Mouse (Mus musculus): ENCODE results near the gene Pde4b. TPM values are rescaled to one million over a fixed set of nuclear protein-coding genes. Genes with fewer than 3 reads are reported as not detected.
A peak's percentile ranks its signal among the peaks of the same experiment; 100 is the strongest.

Pde4b gene
- polyA plus RNA-seq, 1 experiment, result 21.1 TPM

DNA sequence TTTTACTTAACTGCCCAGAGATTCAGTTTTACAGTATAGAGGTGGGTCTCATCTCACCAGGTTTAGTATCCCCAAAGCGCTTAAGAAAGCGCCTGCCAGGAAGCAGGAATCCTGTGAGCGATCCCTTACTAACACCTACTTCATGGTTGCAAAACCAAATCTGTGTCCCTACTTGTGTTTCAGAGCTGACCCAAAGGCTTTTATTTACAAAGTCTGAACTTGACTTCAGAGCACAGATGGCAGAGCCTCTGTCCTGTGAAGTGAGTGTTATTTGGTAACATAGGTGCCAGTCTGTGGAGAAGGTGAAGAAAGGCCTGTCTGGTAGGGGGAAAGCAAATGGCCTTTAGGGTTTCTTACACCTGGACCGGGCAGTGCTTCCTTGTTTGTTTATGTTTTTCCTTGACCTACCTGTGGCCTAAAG, 486.0 kb downstream of the Pde4b start:
- Histone ChIP-seq H3K4me1 (replicated peaks; ENCODE audit: control insufficient read depth, insufficient read depth, low read length) (peaks cover 29% of the 10 kb centered on the region), H3K27me3 (ENCODE audit: control insufficient read depth, insufficient read depth, low read length) (no peaks in the 10 kb centered on the region), H3K4me3 (ENCODE audit: control insufficient read depth, insufficient read depth, low read length) (no peak overlapping the region), H3K27ac (ENCODE audit: control insufficient read depth, insufficient read depth, low read length) (peak overlapping the region; percentile 1; the same call in 1 of the 2 replicates), H3K36me3 (ENCODE audit: control insufficient read depth, insufficient read depth, low read length) (peaks cover 3% of the 10 kb centered on the region; the same call in 1 of the 2 replicates)
- DNase-seq, result no peak
- no peak for TF ChIP-seq POLR2A (IDR thresholded peaks at IDR 0.05; ENCODE audit: control insufficient read depth, extremely low read depth, insufficient read depth, low read length, poor library complexity)
- TF ChIP-seq CTCF (IDR thresholded peaks at IDR 0.05; ENCODE audit: borderline replicate concordance, control insufficient read depth, extremely low read depth, insufficient read depth, low read length, poor library complexity), result no peak
- WGBS, result 76% methylated on average over 4 of the region's 4 CpGs

- Histone ChIP-seq H3K27ac (ENCODE audit: control insufficient read depth, insufficient read depth, low read length) (peak overlapping the region; percentile 73), H3K4me3 (ENCODE audit: control insufficient read depth, insufficient read depth, low read length) (peak overlapping the region; percentile 26), H3K36me3 (ENCODE audit: control insufficient read depth, insufficient read depth, low read length) (peaks cover 3% of the 10 kb centered on the region; the same call in 1 of the 2 replicates), H3K4me1 (replicated peaks; ENCODE audit: control insufficient read depth, insufficient read depth, low read length) (peaks cover 25% of the 10 kb centered on the region), H3K27me3 (ENCODE audit: control insufficient read depth, insufficient read depth, low read length) (no peaks in the 10 kb centered on the region)
- TF ChIP-seq POLR2A (IDR thresholded peaks at IDR 0.05; ENCODE audit: control insufficient read depth, extremely low read depth, insufficient read depth, low read length, poor library complexity), result no peak
- TF ChIP-seq CTCF (IDR thresholded peaks at IDR 0.05; ENCODE audit: borderline replicate concordance, control insufficient read depth, extremely low read depth, insufficient read depth, low read length, poor library complexity), result no peak
- DNase-seq, result peak; percentile 43
- 9% methylated on average over 9 of the region's 9 CpGs for WGBS
Observed at GRCm38 (mm10) chr4:102574226-102574625, 486.9 kb downstream of the Pde4b start.

GRCm38 (mm10) chr4:102574666-102575254, 487.4 kb downstream of the Pde4b start:
- peaks cover 25% of the 10 kb centered on the region for H3K4me1 ChIP-seq (replicated peaks; ENCODE audit: control insufficient read depth, insufficient read depth, low read length)
- no peak for DNase-seq
- no peak for TF ChIP-seq POLR2A (IDR thresholded peaks at IDR 0.05; ENCODE audit: control insufficient read depth, extremely low read depth, insufficient read depth, low read length, poor library complexity)
- no peak for TF ChIP-seq CTCF (IDR thresholded peaks at IDR 0.05; ENCODE audit: borderline replicate concordance, control insufficient read depth, extremely low read depth, insufficient read depth, low read length, poor library complexity)

GRCm38 (mm10) chr4:102576109-102576508, 488.8 kb downstream of the Pde4b start:
- no peak for TF ChIP-seq POLR2A (IDR thresholded peaks at IDR 0.05; ENCODE audit: control insufficient read depth, extremely low read depth, insufficient read depth, low read length, poor library complexity)
- no peak for TF ChIP-seq CTCF (IDR thresholded peaks at IDR 0.05; ENCODE audit: borderline replicate concordance, control insufficient read depth, extremely low read depth, insufficient read depth, low read length, poor library complexity)
- WGBS, result 94% methylated on average over 6 of the region's 6 CpGs
- H3K4me3 ChIP-seq (ENCODE audit: control insufficient read depth, insufficient read depth, low read length), result no peak overlapping the region

More at GRCm38 (mm10) chr4:102574666-102575254, 487.4 kb downstream of the Pde4b start:
- Histone ChIP-seq H3K27ac (ENCODE audit: control insufficient read depth, insufficient read depth, low read length) (peak overlapping the region; percentile 73), H3K4me3 (ENCODE audit: control insufficient read depth, insufficient read depth, low read length) (no peak overlapping the region), H3K36me3 (ENCODE audit: control insufficient read depth, insufficient read depth, low read length) (peaks cover 3% of the 10 kb centered on the region; the same call in 1 of the 2 replicates), H3K27me3 (ENCODE audit: control insufficient read depth, insufficient read depth, low read length) (no peaks in the 10 kb centered on the region)
- 69% methylated on average over 10 of the region's 10 CpGs for WGBS

DNA sequence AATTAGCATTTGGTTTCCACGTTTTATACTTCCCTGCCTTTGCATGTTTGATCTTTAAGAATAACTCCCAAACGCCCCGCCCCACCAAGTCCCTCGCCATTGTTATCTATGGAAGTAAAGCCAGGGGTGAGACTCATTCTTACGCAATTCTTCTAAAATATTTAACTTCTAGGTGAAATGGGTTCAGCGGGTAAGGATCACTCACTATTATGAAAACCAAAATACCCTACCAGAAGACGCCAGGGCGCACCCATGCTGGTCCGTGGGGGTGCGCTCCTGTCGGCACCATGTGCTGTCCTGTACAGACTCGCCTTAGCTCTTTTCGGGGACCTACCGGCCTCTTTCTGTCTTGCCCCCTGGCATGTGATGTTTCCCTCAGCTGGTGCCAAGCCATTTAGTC, 490.3 kb downstream of the Pde4b start:
- Histone ChIP-seq H3K27ac (ENCODE audit: control insufficient read depth, insufficient read depth, low read length) (no peak overlapping the region), H3K4me1 (replicated peaks; ENCODE audit: control insufficient read depth, insufficient read depth, low read length) (peaks cover 26% of the 10 kb centered on the region), H3K4me3 (ENCODE audit: control insufficient read depth, insufficient read depth, low read length) (no peak overlapping the region), H3K36me3 (ENCODE audit: control insufficient read depth, insufficient read depth, low read length) (peaks cover 3% of the 10 kb centered on the region; the same call in 1 of the 2 replicates), H3K27me3 (ENCODE audit: control insufficient read depth, insufficient read depth, low read length) (no peaks in the 10 kb centered on the region)
- TF ChIP-seq CTCF (IDR thresholded peaks at IDR 0.05; ENCODE audit: borderline replicate concordance, control insufficient read depth, extremely low read depth, insufficient read depth, low read length, poor library complexity) (no peak), POLR2A (IDR thresholded peaks at IDR 0.05; ENCODE audit: control insufficient read depth, extremely low read depth, insufficient read depth, low read length, poor library complexity) (no peak)
- DNase-seq, result no peak
- WGBS, result 91% methylated on average over 14 of the region's 14 CpGs

More at GRCm38 (mm10) chr4:102576109-102576508, 488.8 kb downstream of the Pde4b start:
- Histone ChIP-seq H3K4me1 (replicated peaks; ENCODE audit: control insufficient read depth, insufficient read depth, low read length) (peaks cover 25% of the 10 kb centered on the region), H3K27ac (ENCODE audit: control insufficient read depth, insufficient read depth, low read length) (no peak overlapping the region), H3K36me3 (ENCODE audit: control insufficient read depth, insufficient read depth, low read length) (peaks cover 3% of the 10 kb centered on the region; the same call in 1 of the 2 replicates), H3K27me3 (ENCODE audit: control insufficient read depth, insufficient read depth, low read length) (no peaks in the 10 kb centered on the region)
- DNase-seq, result no peak

DNA sequence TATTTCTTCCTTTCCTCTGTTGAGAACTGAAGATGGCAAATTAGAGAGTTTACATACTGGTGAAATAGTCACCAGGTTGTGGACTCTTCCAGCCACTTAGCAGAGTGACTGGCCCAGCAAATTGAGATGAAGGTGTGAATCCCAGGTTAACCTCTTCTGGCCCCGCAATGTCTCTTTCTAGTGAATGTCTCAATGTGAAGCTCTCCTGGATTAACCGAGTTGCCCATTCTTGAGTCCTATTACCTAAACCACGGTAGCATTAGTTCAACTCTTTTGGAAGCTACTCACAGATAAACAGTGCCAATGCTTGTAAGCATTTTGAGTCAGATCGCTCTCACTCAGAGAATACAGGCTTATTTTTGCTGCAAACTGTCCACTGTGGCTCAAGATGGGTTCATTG, 491.7 kb downstream of the Pde4b start:
- TF ChIP-seq POLR2A (IDR thresholded peaks at IDR 0.05; ENCODE audit: control insufficient read depth, extremely low read depth, insufficient read depth, low read length, poor library complexity), result no peak
- Histone ChIP-seq H3K4me3 (ENCODE audit: control insufficient read depth, insufficient read depth, low read length) (no peak overlapping the region), H3K4me1 (replicated peaks; ENCODE audit: control insufficient read depth, insufficient read depth, low read length) (peaks cover 16% of the 10 kb centered on the region), H3K27me3 (ENCODE audit: control insufficient read depth, insufficient read depth, low read length) (no peaks in the 10 kb centered on the region), H3K36me3 (ENCODE audit: control insufficient read depth, insufficient read depth, low read length) (peaks cover 3% of the 10 kb centered on the region; the same call in 1 of the 2 replicates), H3K27ac (ENCODE audit: control insufficient read depth, insufficient read depth, low read length) (no peak overlapping the region)
- WGBS, result 89% methylated on average over 4 of the region's 4 CpGs
- DNase-seq, result no peak

Measured in thymus, adult 2 months (tissue).